In genomic region chr4:123016451-123016957, GRCm38 (mm10) we compare ENCODE assay signal across 8 mouse cellular contexts. TPM values are rescaled to one million over a fixed set of nuclear protein-coding genes. Genes with fewer than 3 reads are reported as not detected.
A peak's percentile ranks its signal among the peaks of the same experiment; 100 is the strongest.
DNase-seq lines count a peak whose midpoint lies in the region; ATAC-seq lines count a peak whose summit lies in the region.

TSS of gene Trit1 (plus strand) at chr4:123016597.

- H3K4me2 ChIP-seq in intestine, embryonic 14.5 days (ENCODE audit: low read length) = peak within 1 kb of the TSS; percentile 95

- H3K9me3 ChIP-seq in intestine, embryonic 14.5 days (ENCODE audit: control insufficient read depth, low read length) = no peaks in the 10 kb centered on the region

- intact Hi-C loops in gastrocnemius, postnatal 14 days (cut with DNase I; ENCODE audit: low total_unique reads) = no loop called here
- intact Hi-C loops in left cerebral cortex, postnatal 14 days (cut with DNase I) = no loop called here

- H3K9ac ChIP-seq in intestine, embryonic 14.5 days (ENCODE audit: low read length) = peak within 1 kb of the TSS; percentile 88

- H3K4me3 ChIP-seq in intestine, embryonic 14.5 days (ENCODE audit: low read depth, low read length) = peak within 1 kb of the TSS; percentile 95

- peak within 1 kb of the TSS; percentile 81 for H3K27ac ChIP-seq in intestine, embryonic 14.5 days (ENCODE audit: low read depth)

- DNase-seq in adrenal gland, adult (ENCODE audit: inconsistent age in 2 of 2, low spot score in 1 of 2) = peak; percentile 95 to 98
- DNase-seq in embryo, embryonic 10.5 days (ENCODE audit: low spot score) = peak; percentile 97
- peak; percentile 93 for DNase-seq in gastrocnemius, postnatal 14 days
- DNase-seq in intestine, embryonic 14.5 days (ENCODE audit: low spot score) = peak; percentile 96
- DNase-seq in left cerebral cortex, postnatal 14 days (ENCODE audit: low spot score in 2 of 2) = peak; percentile 95 to 97
- DNase-seq in mesoderm, embryonic 11.5 days (ENCODE audit: low read depth, low spot score) = peak; percentile 97
- DNase-seq in right cerebral cortex, postnatal 36 days (ENCODE audit: low spot score in 2 of 2) = peak; percentile 90 to 92
- DNase-seq in yolk sac, embryonic 10.5 days (ENCODE audit: low spot score) = peak; percentile 93

- no peaks in the 10 kb centered on the region for H3K36me3 ChIP-seq in intestine, embryonic 14.5 days (ENCODE audit: control insufficient read depth, insufficient read depth, low read length)

- H3K4me1 ChIP-seq in intestine, embryonic 14.5 days (replicated peaks; ENCODE audit: control insufficient read depth, insufficient read depth, low read length) = peaks cover 22% of the 10 kb centered on the region

- H3K27me3 ChIP-seq in intestine, embryonic 14.5 days (replicated peaks; ENCODE audit: control insufficient read depth, insufficient read depth, low read length) = no peaks in the 10 kb centered on the region

- peak; percentile 97 for ATAC-seq in intestine, embryonic 14.5 days (replicated peaks; ENCODE audit: low FRiP score, low TSS enrichment, low read depth)

- under 1% methylated on average over 34 of the region's 34 CpGs for WGBS in intestine, embryonic 14.5 days

RNA-seq across cellular contexts. Expression of gene Trit1, which starts in this region (rescaled TPM):
- total RNA-seq in gastrocnemius, postnatal 14 days (2021) = 10 to 100 TPM in 1 of 2 experiments, 1 to 10 TPM in 1; 8.3 to 12.2 TPM
- polyA plus RNA-seq in intestine, embryonic 14.5 days (2014; fragmentation: Nextera tagmentation; extraction: Ambion mirVana) = 17.8 and 18.0 TPM in 2 replicates
- 10 to 100 TPM; 22.8 to 22.9 TPM for total RNA-seq in left cerebral cortex, postnatal 14 days (2021)

Comparison
In these comparisons a context has a peak if more than half of its experiments do, and no peak if none do; other contexts are left out.
1. Peak in every context shown above with its lines: DNase-seq, ATAC-seq, H3K4me3 ChIP-seq and H3K27ac ChIP-seq.